Mouse (Mus musculus) cerebellum, adult 2 months (tissue): ENCODE data around the gene Pcnx3. TPM values are rescaled to one million over a fixed set of nuclear protein-coding genes. Genes with fewer than 3 reads are reported as not detected.
A peak's percentile ranks its signal among the peaks of the same experiment; 100 is the strongest.

Source experiments
- DNase-seq, 2 experiments: peaks; one replicate each; pipeline ENCODE4 v3.0.0; 2021
- H3K27ac ChIP-seq: fragments of 200-500 bp; 2 replicates; pipeline ENCODE4 v1.5.1; 2012; ENCODE audit warnings: low read length, control low read depth, inconsistent platforms; ENCODE audit not compliant: insufficient read depth
- H3K27me3 ChIP-seq: fragments of 200-500 bp; 2 replicates; pipeline ENCODE4 v1.6.1; 2012; ENCODE audit warnings: inconsistent platforms, mild to moderate bottlenecking, low read length, moderate library complexity; ENCODE audit not compliant: control insufficient read depth, insufficient read depth
- H3K4me1 ChIP-seq: fragments of 200-500 bp; 2 replicates; pipeline ENCODE4 v1.6.1; 2011; ENCODE audit warnings: low read length; ENCODE audit not compliant: control insufficient read depth, insufficient read depth
- H3K4me3 ChIP-seq: fragments of 200-500 bp; replicated peaks from 2 replicates; pipeline ENCODE3; 2011; ENCODE audit warnings: mild to moderate bottlenecking, low read depth, low read length, control low read depth; ENCODE audit not compliant: insufficient read depth
- CTCF ChIP-seq: fragments of 200-500 bp; IDR thresholded peaks from 2 replicates; pipeline ENCODE4 v1.5.1; 2011; ENCODE audit warnings: low read depth, mild to moderate bottlenecking, control low read depth, low read length, moderate library complexity, borderline replicate concordance; ENCODE audit not compliant: insufficient read depth
- POLR2A ChIP-seq: fragments of 200-500 bp; IDR thresholded peaks from 2 replicates; pipeline ENCODE4 v1.6.1; 2011; ENCODE audit warnings: low read length, control low read depth, borderline replicate concordance; ENCODE audit not compliant: insufficient read depth
- WGBS: fragments of 180-500 bp; shearing (Covaris S2); methylation state at CpG from one replicate; pipeline ENCODE4 v1.1.7; 2018; 5-methylcytosine and 5-hydroxymethylcytosine counted together
- polyA plus RNA-seq: library from polyadenylated mRNA; depleted of rRNA; stranded (reverse); fragments of >200 nt; gene quantifications from 2 replicates; pipeline ENCODE4 v1.2.3, GENCODE M21; 2012

The Pcnx3 gene
- polyA plus RNA-seq, 1 experiment, result 65.1 TPM

DNA sequence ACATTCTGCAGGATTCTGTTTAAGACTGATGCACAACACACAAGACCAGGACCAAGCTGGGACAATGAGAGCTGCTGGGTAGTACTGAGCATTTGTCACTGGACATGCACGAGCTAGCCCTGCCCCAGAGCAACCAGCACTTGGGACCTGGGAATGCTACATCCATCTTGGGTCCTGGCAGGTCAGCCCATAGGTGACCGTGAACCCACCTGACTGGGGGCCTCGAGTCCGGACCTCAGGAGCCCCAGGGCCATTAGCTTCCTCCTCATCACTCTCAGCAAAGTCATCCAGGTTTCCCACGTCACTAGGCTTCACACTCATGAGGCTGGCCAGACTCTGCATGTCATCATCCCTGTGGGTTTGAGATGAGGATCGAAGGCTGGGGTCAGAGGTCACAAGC, 32.5 kb upstream of the Pcnx3 start:
- H3K4me1 ChIP-seq, result peaks cover 4% of the 10 kb centered on the region; the same call in 1 of the 2 replicates
- H3K27ac ChIP-seq, result no peak overlapping the region
- WGBS, result 90% methylated on average over 6 of the region's 6 CpGs
- no peak overlapping the region for H3K4me3 ChIP-seq
- TF ChIP-seq POLR2A (no peak), CTCF (no peak)
- DNase-seq, result no peak
- no peaks in the 10 kb centered on the region for H3K27me3 ChIP-seq

DNA sequence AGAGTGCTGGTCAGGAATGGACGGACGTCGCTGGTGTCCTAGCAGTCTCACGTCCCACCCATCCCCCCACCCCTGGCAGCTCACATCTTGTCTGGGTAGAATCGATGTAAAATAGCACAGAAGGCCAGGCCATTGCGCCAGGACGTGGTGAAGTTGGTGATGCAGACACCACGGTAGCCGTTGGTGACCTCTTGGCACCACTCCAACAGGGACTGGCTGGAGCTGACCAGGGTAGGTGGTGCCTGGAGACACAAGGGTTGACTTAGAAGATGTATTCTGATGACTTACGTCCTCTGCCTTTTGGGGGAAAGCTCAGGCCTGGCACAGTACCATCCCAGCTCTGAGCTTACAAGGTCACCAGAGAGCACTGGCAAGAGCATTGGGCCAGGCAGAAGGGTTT, 28.2 kb upstream of the Pcnx3 start:
- H3K27me3 ChIP-seq, result no peaks in the 10 kb centered on the region
- WGBS, result 37% methylated on average over 10 of the region's 10 CpGs
- TF ChIP-seq CTCF, result no peak
- TF ChIP-seq POLR2A, result no peak
- peaks cover 9% of the 10 kb centered on the region for H3K4me1 ChIP-seq
- H3K4me3 ChIP-seq, result no peak overlapping the region
- DNase-seq, result no peak
- H3K27ac ChIP-seq, result no peak overlapping the region

DNA sequence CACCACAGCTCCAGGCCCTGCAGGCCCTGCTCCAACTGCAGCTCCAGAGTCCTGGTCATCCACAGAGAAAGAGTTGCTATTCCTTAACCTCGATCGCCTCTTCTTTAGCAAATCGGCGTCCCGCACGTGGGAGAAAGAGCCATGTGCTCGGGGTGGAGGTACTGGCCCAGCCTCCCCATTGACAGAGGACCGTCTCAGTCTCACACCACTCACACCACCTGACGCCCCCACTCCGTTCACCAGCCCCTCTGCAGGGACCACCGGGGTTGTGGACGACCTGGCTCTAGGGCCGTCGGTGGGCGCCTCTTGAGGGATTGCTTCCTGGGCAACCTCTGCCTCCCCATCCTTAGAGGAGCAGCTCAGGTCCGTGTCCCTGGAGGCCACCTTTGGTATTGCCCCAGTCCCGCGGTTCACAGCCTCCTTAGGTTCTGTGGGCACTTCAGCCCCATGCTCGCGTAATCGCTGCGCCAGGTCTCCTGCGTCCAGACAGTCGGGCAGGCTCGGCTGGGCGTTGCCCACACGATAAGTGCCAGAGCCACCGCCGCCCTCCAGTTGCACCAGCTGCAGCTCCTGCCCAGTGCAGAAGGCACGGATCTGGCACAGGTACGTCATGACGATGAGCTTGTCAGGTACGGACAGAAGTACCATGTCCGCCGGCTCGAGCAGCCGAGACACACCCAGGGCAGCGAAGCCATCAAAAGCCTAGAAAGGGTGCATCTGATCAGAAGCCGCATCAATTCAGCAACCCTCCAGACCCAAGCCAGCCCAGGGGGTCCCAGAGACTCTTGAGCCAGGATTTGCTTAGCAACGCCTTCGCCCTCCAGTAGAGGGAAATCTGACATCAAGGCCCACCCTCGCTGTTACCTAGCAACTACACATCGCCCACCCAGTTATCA, 27.3 kb upstream of the Pcnx3 start:
- WGBS, result 32% methylated on average over 43 of the region's 43 CpGs
- Histone ChIP-seq H3K27me3 (no peaks in the 10 kb centered on the region), H3K4me3 (peak overlapping the region; percentile 37), H3K27ac (no peak overlapping the region), H3K4me1 (peaks cover 9% of the 10 kb centered on the region)
- DNase-seq, result peak; percentile 43 to 55
- peak; percentile 45; the same call in 1 of the 2 replicates for TF ChIP-seq CTCF
- TF ChIP-seq POLR2A, result no peak

DNA sequence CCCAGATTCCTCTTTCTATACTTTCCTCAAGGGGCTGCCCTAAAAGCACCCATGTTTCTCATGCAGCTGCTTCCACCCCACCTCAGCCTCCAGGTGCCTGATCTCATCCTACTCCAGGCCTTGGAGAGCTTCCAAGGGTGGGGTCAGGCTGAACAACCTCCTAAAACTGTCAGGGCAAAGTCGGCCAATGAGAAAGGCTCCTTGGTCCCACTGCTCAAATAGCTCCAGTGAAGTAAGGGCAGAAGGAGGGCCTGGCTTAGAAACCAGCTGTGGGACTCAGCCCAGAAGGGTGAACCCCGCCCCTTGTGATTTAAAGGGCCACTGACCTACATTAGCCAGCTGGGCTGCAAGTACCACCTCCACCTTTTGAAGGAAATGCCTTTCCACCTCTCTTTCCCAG, 25.0 kb upstream of the Pcnx3 start:
- TF ChIP-seq CTCF, result no peak
- no peak for TF ChIP-seq POLR2A
- Histone ChIP-seq H3K27ac (no peak overlapping the region), H3K4me3 (no peak overlapping the region), H3K4me1 (peaks cover 9% of the 10 kb centered on the region), H3K27me3 (no peaks in the 10 kb centered on the region)
- WGBS, result 18% methylated on average over 2 of the region's 2 CpGs
- DNase-seq, result no peak

DNA sequence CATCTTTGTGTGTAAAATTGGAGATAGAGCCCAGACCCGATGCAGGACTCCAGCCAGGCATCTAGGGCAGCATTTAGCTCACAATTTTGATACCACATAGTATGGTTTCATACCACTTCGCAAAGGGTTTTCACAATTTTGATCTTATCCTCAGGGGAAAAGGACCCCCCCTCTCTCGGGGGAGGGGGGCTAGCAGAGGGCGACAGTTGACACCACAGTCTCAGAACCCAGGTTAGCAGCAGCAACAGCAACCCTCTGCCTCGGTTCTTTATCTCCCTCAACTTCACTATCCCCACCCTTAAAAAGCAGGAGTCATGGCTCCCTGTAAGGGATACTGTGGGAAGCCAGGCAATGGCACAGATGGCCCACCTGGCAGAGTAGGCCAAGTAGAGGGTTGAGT, 24.5 kb upstream of the Pcnx3 start:
- WGBS, result 70% methylated on average over 5 of the region's 5 CpGs
- Histone ChIP-seq H3K27me3 (no peaks in the 10 kb centered on the region), H3K27ac (no peak overlapping the region), H3K4me3 (no peak overlapping the region), H3K4me1 (peaks cover 9% of the 10 kb centered on the region)
- no peak for DNase-seq
- TF ChIP-seq POLR2A, result no peak
- no peak for TF ChIP-seq CTCF

DNA sequence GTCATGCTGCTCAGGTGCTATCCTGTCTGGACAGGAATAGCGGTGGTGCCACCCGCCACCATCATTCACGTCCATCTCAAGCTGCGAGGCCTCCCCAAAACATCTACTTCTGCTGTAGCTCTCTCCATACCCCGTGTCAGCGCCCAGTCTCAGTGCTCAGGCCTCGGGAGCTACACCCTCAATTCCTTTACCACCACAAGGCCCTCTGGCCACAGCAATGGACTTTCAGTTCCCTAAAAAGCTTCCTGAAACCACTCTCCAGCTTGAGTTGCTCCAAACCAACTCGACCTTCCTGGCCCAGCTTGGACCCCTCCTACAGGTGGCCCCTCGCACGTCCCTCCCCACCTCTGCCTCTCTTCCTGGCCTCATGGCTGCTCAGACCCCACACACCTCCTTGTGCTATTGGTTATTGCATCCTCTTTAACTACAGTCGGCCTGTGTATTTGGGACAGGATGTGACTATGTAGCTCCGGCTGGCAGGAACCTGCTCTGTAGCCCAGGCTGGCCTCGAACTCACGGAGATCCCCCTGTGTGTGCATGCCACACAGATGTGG, 23.3 kb upstream of the Pcnx3 start:
- Histone ChIP-seq H3K4me3 (no peak overlapping the region), H3K27me3 (no peaks in the 10 kb centered on the region), H3K27ac (no peak overlapping the region), H3K4me1 (peaks cover 8% of the 10 kb centered on the region)
- 93% methylated on average over 14 of the region's 14 CpGs for WGBS
- no peak for DNase-seq
- no peak for TF ChIP-seq CTCF
- no peak for TF ChIP-seq POLR2A

DNA sequence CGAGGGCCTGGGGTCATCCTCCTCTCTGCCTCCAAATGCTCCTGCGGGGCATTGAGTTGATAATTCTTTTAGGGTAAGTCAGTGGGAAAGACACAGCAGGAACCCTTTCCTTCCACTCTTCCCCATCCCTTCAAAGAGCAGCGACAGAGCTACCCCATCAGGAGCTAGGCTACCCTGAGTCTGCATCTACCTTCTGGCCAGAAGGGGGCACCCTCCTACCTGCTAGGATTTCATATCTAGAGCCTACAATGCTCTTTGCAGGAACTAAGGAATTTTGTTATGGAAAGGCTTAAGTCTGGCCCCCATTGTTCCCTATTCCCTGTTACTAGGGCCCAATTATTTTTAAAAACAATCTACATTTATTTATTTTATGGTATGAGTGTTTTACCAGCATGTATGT, 22.5 kb upstream of the Pcnx3 start:
- WGBS, result 11% methylated on average over 3 of the region's 3 CpGs
- Histone ChIP-seq H3K27me3 (no peaks in the 10 kb centered on the region), H3K4me3 (no peak overlapping the region), H3K27ac (no peak overlapping the region), H3K4me1 (peaks cover 5% of the 10 kb centered on the region; the same call in 1 of the 2 replicates)
- no peak for TF ChIP-seq POLR2A
- peak; percentile 85 for TF ChIP-seq CTCF
- DNase-seq, result peak; percentile 70 to 76

DNA sequence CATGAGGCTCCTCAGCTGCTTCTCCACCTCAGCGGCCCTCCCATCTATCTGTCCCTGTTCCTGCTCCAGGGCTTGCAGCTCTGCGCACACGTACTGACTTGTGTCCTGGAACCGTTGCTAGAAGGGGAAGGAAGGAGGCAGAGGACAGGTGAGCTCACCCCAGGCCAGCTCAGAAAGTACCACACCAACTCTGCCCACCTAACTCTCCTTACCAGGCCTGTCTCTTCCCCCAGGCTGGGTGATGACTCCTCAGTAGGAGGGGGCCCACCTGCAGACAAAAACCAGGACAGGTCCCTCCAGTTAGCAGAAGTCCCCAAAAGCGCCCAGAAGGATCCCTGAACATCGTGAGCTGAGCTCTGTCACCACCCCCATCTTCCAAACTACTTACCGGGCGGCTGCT, 21.9 kb upstream of the Pcnx3 start:
- no peak overlapping the region for H3K27ac ChIP-seq
- no peaks in the 10 kb centered on the region for H3K27me3 ChIP-seq
- no peak for DNase-seq
- TF ChIP-seq POLR2A, result no peak
- TF ChIP-seq CTCF, result no peak
- 87% methylated on average over 8 of the region's 8 CpGs for WGBS
- H3K4me1 ChIP-seq, result peaks cover 5% of the 10 kb centered on the region; the same call in 1 of the 2 replicates
- no peak overlapping the region for H3K4me3 ChIP-seq
